Mouse (Mus musculus): ENCODE measurements around the gene Sorcs3. TPM values are rescaled to one million over a fixed set of nuclear protein-coding genes. Genes with fewer than 3 reads are reported as not detected.

The Sorcs3 gene
- polyA plus RNA-seq, 1 experiment = 0.03 TPM

GRCm38 (mm10) chr19:48780813-48781212, 575.0 kb downstream of the Sorcs3 start:
- WGBS = 66% methylated on average over 2 of the region's 2 CpGs
- TF ChIP-seq CTCF (IDR thresholded peaks at IDR 0.05; ENCODE audit: extremely low read depth, insufficient read length, insufficient replicate concordance, low read depth, low read length) (no peak), POLR2A (IDR thresholded peaks at IDR 0.05; ENCODE audit: low read depth, low read length) (no peak)

GRCm38 (mm10) chr19:48782024-48782721, 576.3 kb downstream of the Sorcs3 start:
- Histone ChIP-seq H3K4me3 (ENCODE audit: low read depth, low read length) (no peak overlapping the region), H3K27ac (ENCODE audit: insufficient read depth, low read depth, low read length) (no peak overlapping the region), H3K4me1 (ENCODE audit: control insufficient read depth, insufficient read depth, insufficient read length, low read length) (no peaks in the 10 kb centered on the region), H3K36me3 (ENCODE audit: control insufficient read depth, insufficient read depth, low read length) (no peaks in the 10 kb centered on the region), H3K27me3 (ENCODE audit: control insufficient read depth, insufficient read depth, low read length) (no peaks in the 10 kb centered on the region)
- TF ChIP-seq CTCF (IDR thresholded peaks at IDR 0.05; ENCODE audit: extremely low read depth, insufficient read length, insufficient replicate concordance, low read depth, low read length) = no peak
- TF ChIP-seq POLR2A (IDR thresholded peaks at IDR 0.05; ENCODE audit: low read depth, low read length) = no peak
- WGBS = 82% methylated on average over 7 of the region's 7 CpGs

More at GRCm38 (mm10) chr19:48780813-48781212, 575.0 kb downstream of the Sorcs3 start:
- Histone ChIP-seq H3K27ac (ENCODE audit: insufficient read depth, low read depth, low read length) (no peak overlapping the region), H3K4me3 (ENCODE audit: low read depth, low read length) (no peak overlapping the region), H3K36me3 (ENCODE audit: control insufficient read depth, insufficient read depth, low read length) (no peaks in the 10 kb centered on the region), H3K27me3 (ENCODE audit: control insufficient read depth, insufficient read depth, low read length) (no peaks in the 10 kb centered on the region), H3K4me1 (ENCODE audit: control insufficient read depth, insufficient read depth, insufficient read length, low read length) (no peaks in the 10 kb centered on the region)

GRCm38 (mm10) chr19:48787269-48787668, 581.4 kb downstream of the Sorcs3 start:
- Histone ChIP-seq H3K27ac (ENCODE audit: insufficient read depth, low read depth, low read length) (no peak overlapping the region), H3K27me3 (ENCODE audit: control insufficient read depth, insufficient read depth, low read length) (no peaks in the 10 kb centered on the region), H3K4me3 (ENCODE audit: low read depth, low read length) (no peak overlapping the region), H3K36me3 (ENCODE audit: control insufficient read depth, insufficient read depth, low read length) (no peaks in the 10 kb centered on the region), H3K4me1 (ENCODE audit: control insufficient read depth, insufficient read depth, insufficient read length, low read length) (no peaks in the 10 kb centered on the region)
- TF ChIP-seq CTCF (IDR thresholded peaks at IDR 0.05; ENCODE audit: extremely low read depth, insufficient read length, insufficient replicate concordance, low read depth, low read length) (no peak), POLR2A (IDR thresholded peaks at IDR 0.05; ENCODE audit: low read depth, low read length) (no peak)
- 90% methylated on average over 4 of the region's 4 CpGs for WGBS

- Histone ChIP-seq H3K4me1 (ENCODE audit: control insufficient read depth, insufficient read depth, insufficient read length, low read length) (no peaks in the 10 kb centered on the region), H3K4me3 (ENCODE audit: low read depth, low read length) (no peak overlapping the region), H3K27me3 (ENCODE audit: control insufficient read depth, insufficient read depth, low read length) (no peaks in the 10 kb centered on the region), H3K27ac (ENCODE audit: insufficient read depth, low read depth, low read length) (no peak overlapping the region), H3K36me3 (ENCODE audit: control insufficient read depth, insufficient read depth, low read length) (no peaks in the 10 kb centered on the region)
- WGBS = 73% methylated on average over 6 of the region's 6 CpGs
- TF ChIP-seq POLR2A (IDR thresholded peaks at IDR 0.05; ENCODE audit: low read depth, low read length) (no peak), CTCF (IDR thresholded peaks at IDR 0.05; ENCODE audit: extremely low read depth, insufficient read length, insufficient replicate concordance, low read depth, low read length) (no peak)
These were observed 598.7 kb downstream of the Sorcs3 start for GRCm38 (mm10) chr19:48804546-48804945.

DNA sequence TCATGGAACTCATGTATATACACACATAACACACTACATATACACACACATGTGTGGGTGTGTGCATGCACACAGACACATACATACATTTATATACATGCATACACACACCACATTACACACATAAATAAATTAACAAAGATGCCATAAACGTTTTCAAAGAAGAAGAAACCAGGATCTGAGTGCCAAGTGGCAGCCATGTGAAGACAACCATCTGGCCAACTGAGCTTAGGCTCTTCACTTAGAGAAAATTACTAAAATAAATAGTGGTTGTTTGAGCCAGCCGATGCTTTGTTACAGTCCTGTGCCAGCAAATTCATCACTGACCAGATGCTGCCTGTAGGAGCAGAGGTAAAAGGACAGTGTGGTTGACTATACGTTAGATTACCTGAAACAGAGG, 605.7 kb downstream of the Sorcs3 start:
- H3K4me1 ChIP-seq (ENCODE audit: control insufficient read depth, insufficient read depth, insufficient read length, low read length) = no peaks in the 10 kb centered on the region
- no peaks in the 10 kb centered on the region for H3K27me3 ChIP-seq (ENCODE audit: control insufficient read depth, insufficient read depth, low read length)
- WGBS = 56% methylated on average over 3 of the region's 3 CpGs
- no peak for TF ChIP-seq POLR2A (IDR thresholded peaks at IDR 0.05; ENCODE audit: low read depth, low read length)
- no peak for TF ChIP-seq CTCF (IDR thresholded peaks at IDR 0.05; ENCODE audit: extremely low read depth, insufficient read length, insufficient replicate concordance, low read depth, low read length)
- H3K4me3 ChIP-seq (ENCODE audit: low read depth, low read length) = no peak overlapping the region
- H3K27ac ChIP-seq (ENCODE audit: insufficient read depth, low read depth, low read length) = no peak overlapping the region
- no peaks in the 10 kb centered on the region for H3K36me3 ChIP-seq (ENCODE audit: control insufficient read depth, insufficient read depth, low read length)

- no peaks in the 10 kb centered on the region for H3K36me3 ChIP-seq (ENCODE audit: control insufficient read depth, insufficient read depth, low read length)
- no peak overlapping the region for H3K27ac ChIP-seq (ENCODE audit: insufficient read depth, low read depth, low read length)
- TF ChIP-seq CTCF (IDR thresholded peaks at IDR 0.05; ENCODE audit: extremely low read depth, insufficient read length, insufficient replicate concordance, low read depth, low read length) (no peak), POLR2A (IDR thresholded peaks at IDR 0.05; ENCODE audit: low read depth, low read length) (no peak)
- no peaks in the 10 kb centered on the region for H3K27me3 ChIP-seq (ENCODE audit: control insufficient read depth, insufficient read depth, low read length)
- WGBS = 76% methylated on average over 4 of the region's 4 CpGs
- no peak overlapping the region for H3K4me3 ChIP-seq (ENCODE audit: low read depth, low read length)
- H3K4me1 ChIP-seq (ENCODE audit: control insufficient read depth, insufficient read depth, insufficient read length, low read length) = no peaks in the 10 kb centered on the region
These were observed 608.0 kb downstream of the Sorcs3 start for GRCm38 (mm10) chr19:48813823-48814222.

GRCm38 (mm10) chr19:48815064-48815463, 609.2 kb downstream of the Sorcs3 start:
- WGBS = 91% methylated on average over 3 of the region's 3 CpGs

More at GRCm38 (mm10) chr19:48815064-48815463, 609.2 kb downstream of the Sorcs3 start:
- no peak for TF ChIP-seq CTCF (IDR thresholded peaks at IDR 0.05; ENCODE audit: extremely low read depth, insufficient read length, insufficient replicate concordance, low read depth, low read length)
- H3K36me3 ChIP-seq (ENCODE audit: control insufficient read depth, insufficient read depth, low read length) = no peaks in the 10 kb centered on the region
- no peak overlapping the region for H3K4me3 ChIP-seq (ENCODE audit: low read depth, low read length)
- no peaks in the 10 kb centered on the region for H3K27me3 ChIP-seq (ENCODE audit: control insufficient read depth, insufficient read depth, low read length)
- H3K4me1 ChIP-seq (ENCODE audit: control insufficient read depth, insufficient read depth, insufficient read length, low read length) = no peaks in the 10 kb centered on the region
- no peak overlapping the region for H3K27ac ChIP-seq (ENCODE audit: insufficient read depth, low read depth, low read length)
